Mouse (Mus musculus) lung, embryonic 16.5 days (tissue): ENCODE data around the gene Kirrel3. TPM values are rescaled to one million over a fixed set of nuclear protein-coding genes. Genes with fewer than 3 reads are reported as not detected.

Source experiments
- ATAC-seq: fragments of 200-750 bp; cut with Nextera tagmentation; 2 replicates; pipeline ENCODE4 v1.8.0; 2017; ENCODE audit warnings: low read depth, mild to moderate bottlenecking, moderate library complexity
- H3K27ac ChIP-seq: fragments of 300-500 bp; sonication (generic); 2 replicates; pipeline ENCODE4 v1.5.1; 2014; ENCODE audit warnings: mild to moderate bottlenecking, control low read depth, low read length
- H3K27me3 ChIP-seq: fragments of 300-500 bp; sonication (generic); 2 replicates; pipeline ENCODE4 v1.6.1; 2014; ENCODE audit warnings: low read depth, low read length, mixed read lengths; ENCODE audit not compliant: control insufficient read depth, insufficient read depth
- H3K36me3 ChIP-seq: fragments of 300-500 bp; sonication (generic); 2 replicates; pipeline ENCODE4 v1.6.1; 2014; ENCODE audit warnings: low read length; ENCODE audit not compliant: control insufficient read depth, insufficient read depth
- H3K4me1 ChIP-seq: fragments of 300-500 bp; sonication (generic); replicated peaks from 2 replicates; pipeline ENCODE4 v1.6.1; 2014; ENCODE audit warnings: low read length, mixed read lengths; ENCODE audit not compliant: control insufficient read depth, insufficient read depth
- H3K4me2 ChIP-seq: fragments of 300-500 bp; sonication (generic); 2 replicates; pipeline ENCODE4 v1.6.1; 2014; ENCODE audit warnings: low read depth, low read length, control low read depth
- H3K4me3 ChIP-seq: fragments of 300-500 bp; sonication (generic); 2 replicates; pipeline ENCODE4 v1.5.1; 2014; ENCODE audit warnings: mild to moderate bottlenecking, low read length, control low read depth
- H3K9ac ChIP-seq: fragments of 300-500 bp; sonication (generic); 2 replicates; pipeline ENCODE4 v1.6.1; 2014; ENCODE audit warnings: low read length, control low read depth
- H3K9me3 ChIP-seq: fragments of 300-500 bp; sonication (generic); 2 replicates; pipeline ENCODE4 v1.6.1; 2016; ENCODE audit warnings: low read length; ENCODE audit not compliant: control insufficient read depth
- WGBS: fragments of 180-500 bp; shearing (Covaris S2); extraction: QIAGEN DNeasy Blood & Tissue Kit; methylation state at CpG from one replicate; pipeline ENCODE4 v1.1.7; 2014; 5-methylcytosine and 5-hydroxymethylcytosine counted together
- polyA plus RNA-seq: library from polyadenylated mRNA; unstranded; fragments of >200 nt; fragmentation: Nextera tagmentation; extraction: Ambion mirVana; gene quantifications from 2 replicates; pipeline ENCODE4 v1.2.1, GENCODE M21; 2015

The Kirrel3 gene
- polyA plus RNA-seq, 1 experiment from 2014 or later, result 1.2 TPM

- Histone ChIP-seq H3K4me2 (no peak overlapping the region), H3K4me1 (no peaks in the 10 kb centered on the region), H3K36me3 (no peaks in the 10 kb centered on the region), H3K4me3 (no peak overlapping the region), H3K27me3 (no peaks in the 10 kb centered on the region), H3K9me3 (no peaks in the 10 kb centered on the region), H3K9ac (no peak overlapping the region), H3K27ac (no peak overlapping the region)
- ATAC-seq, result no peak
- 68% methylated on average over 6 of the region's 6 CpGs for WGBS
Observed at GRCm38 (mm10) chr9:34733579-34733978, 247.9 kb downstream of the Kirrel3 start.

- Histone ChIP-seq H3K4me3 (no peak overlapping the region), H3K4me2 (no peak overlapping the region), H3K9ac (no peak overlapping the region), H3K36me3 (no peaks in the 10 kb centered on the region), H3K27me3 (no peaks in the 10 kb centered on the region), H3K9me3 (no peaks in the 10 kb centered on the region), H3K4me1 (no peaks in the 10 kb centered on the region), H3K27ac (no peak overlapping the region)
- WGBS, result 81% methylated on average over 4 of the region's 4 CpGs
- ATAC-seq, result no peak
Observed at GRCm38 (mm10) chr9:34734991-34735390, 249.3 kb downstream of the Kirrel3 start.

- WGBS, result 58% methylated on average over 5 of the region's 5 CpGs
- Histone ChIP-seq H3K4me1 (no peaks in the 10 kb centered on the region), H3K9me3 (no peaks in the 10 kb centered on the region), H3K27ac (no peak overlapping the region), H3K9ac (no peak overlapping the region), H3K4me3 (no peak overlapping the region), H3K27me3 (no peaks in the 10 kb centered on the region), H3K4me2 (no peak overlapping the region), H3K36me3 (no peaks in the 10 kb centered on the region)
- no peak for ATAC-seq
Observed at GRCm38 (mm10) chr9:34739431-34739830, 253.7 kb downstream of the Kirrel3 start.

DNA sequence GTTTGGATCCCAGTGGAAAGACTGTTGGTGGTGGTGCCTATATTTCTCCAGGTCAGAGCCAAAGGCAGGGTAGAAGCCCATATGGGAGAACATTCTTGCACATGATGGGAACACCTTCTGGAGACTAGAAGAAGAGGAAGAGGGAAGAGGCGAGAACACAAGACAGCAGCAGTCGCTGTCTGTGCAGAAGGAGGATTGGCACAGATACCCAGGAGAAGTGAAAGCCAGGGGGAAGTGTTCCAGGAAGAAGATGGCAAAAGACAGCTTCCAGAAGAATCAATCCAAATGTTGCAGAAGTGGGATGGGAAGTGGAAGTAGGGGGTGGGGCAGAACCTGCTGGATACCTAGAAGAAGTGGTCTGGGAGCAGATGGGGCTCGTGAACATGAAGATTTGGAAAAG, 255.1 kb downstream of the Kirrel3 start:
- 83% methylated on average over 3 of the region's 3 CpGs for WGBS
- ATAC-seq, result no peak
- Histone ChIP-seq H3K4me3 (no peak overlapping the region), H3K27ac (no peak overlapping the region), H3K36me3 (no peaks in the 10 kb centered on the region), H3K9ac (no peak overlapping the region), H3K9me3 (no peaks in the 10 kb centered on the region), H3K27me3 (no peaks in the 10 kb centered on the region), H3K4me1 (no peaks in the 10 kb centered on the region), H3K4me2 (no peak overlapping the region)

DNA sequence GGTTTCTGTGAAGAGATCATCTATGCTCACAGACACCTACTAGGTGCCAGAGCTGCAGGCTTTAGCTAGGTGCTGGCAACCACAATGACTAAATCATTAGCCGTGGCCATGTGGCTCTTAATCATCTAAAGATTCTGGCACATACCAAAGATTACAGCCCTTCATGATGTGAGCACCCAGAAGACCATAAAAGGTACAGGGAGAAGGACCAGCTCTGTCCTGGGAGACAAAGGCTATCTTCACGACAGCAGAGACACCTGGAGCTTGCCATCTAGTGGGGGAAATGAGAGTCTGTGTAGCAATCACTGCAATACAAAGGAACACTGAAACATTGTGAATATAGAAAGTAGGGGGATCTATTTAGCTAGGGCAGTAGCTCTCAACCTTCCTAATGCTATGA, 262.3 kb downstream of the Kirrel3 start:
- Histone ChIP-seq H3K9ac (no peak overlapping the region), H3K36me3 (no peaks in the 10 kb centered on the region), H3K4me1 (no peaks in the 10 kb centered on the region; the same call in 1 of the 2 replicates), H3K9me3 (no peaks in the 10 kb centered on the region), H3K27me3 (no peaks in the 10 kb centered on the region), H3K27ac (no peak overlapping the region), H3K4me2 (no peak overlapping the region), H3K4me3 (no peak overlapping the region)
- WGBS, result 39% methylated on average over 2 of the region's 2 CpGs
- no peak for ATAC-seq

DNA sequence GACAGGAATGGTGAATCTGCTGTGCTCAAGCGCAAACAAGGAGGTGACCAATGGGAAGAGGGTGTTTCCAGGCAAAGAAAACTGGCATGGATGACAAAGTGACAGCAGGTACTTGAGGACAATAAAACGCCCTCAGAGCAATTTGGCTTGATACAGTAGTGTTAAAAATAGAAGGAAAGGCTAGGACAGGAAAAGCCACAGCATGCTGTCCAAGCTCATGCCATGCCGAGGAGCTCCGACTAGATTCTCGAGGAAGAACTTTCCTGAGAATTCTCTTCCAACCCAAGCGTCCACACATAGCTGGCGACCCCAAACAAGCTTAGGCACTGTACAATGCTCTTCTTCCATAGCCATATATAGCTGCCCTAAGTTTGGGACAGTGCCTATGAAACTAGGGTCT, 263.5 kb downstream of the Kirrel3 start:
- no peaks in the 10 kb centered on the region for H3K36me3 ChIP-seq
- no peak for ATAC-seq
- WGBS, result 88% methylated on average over 7 of the region's 7 CpGs
- H3K27ac ChIP-seq, result no peak overlapping the region
- no peaks in the 10 kb centered on the region; the same call in 1 of the 2 replicates for H3K4me1 ChIP-seq
- no peak overlapping the region for H3K4me2 ChIP-seq
- H3K9me3 ChIP-seq, result no peaks in the 10 kb centered on the region
- H3K4me3 ChIP-seq, result no peak overlapping the region
- no peak overlapping the region for H3K9ac ChIP-seq
- no peaks in the 10 kb centered on the region for H3K27me3 ChIP-seq

DNA sequence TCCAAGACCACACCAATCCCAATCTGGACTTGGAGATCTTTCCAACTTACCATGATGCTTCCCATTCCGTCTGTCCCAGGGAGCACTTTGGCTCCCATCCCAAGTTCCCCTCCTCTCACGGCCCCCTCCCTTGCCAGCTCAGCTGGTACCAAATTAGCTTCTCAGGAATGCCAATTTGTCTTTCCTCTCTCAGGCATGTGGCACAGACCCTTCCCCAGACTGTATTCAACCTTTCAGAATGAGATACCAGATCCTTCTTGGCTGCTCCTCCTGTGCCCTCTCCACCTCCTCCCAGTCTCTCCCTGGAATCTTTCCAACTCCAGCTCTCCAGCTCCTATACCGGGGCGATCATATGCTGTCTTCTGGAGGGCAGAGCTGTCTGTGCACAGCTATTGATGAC, 264.2 kb downstream of the Kirrel3 start:
- no peak overlapping the region for H3K4me2 ChIP-seq
- no peaks in the 10 kb centered on the region for H3K9me3 ChIP-seq
- H3K9ac ChIP-seq, result no peak overlapping the region
- no peak overlapping the region for H3K4me3 ChIP-seq
- no peaks in the 10 kb centered on the region; the same call in 1 of the 2 replicates for H3K4me1 ChIP-seq
- 32% methylated on average over 4 of the region's 4 CpGs for WGBS
- H3K27ac ChIP-seq, result no peak overlapping the region
- no peaks in the 10 kb centered on the region for H3K27me3 ChIP-seq
- no peak for ATAC-seq
- no peaks in the 10 kb centered on the region for H3K36me3 ChIP-seq

- no peak overlapping the region for H3K4me2 ChIP-seq
- ATAC-seq, result peak; percentile 45; the same call in 1 of the 2 replicates
- no peaks in the 10 kb centered on the region; the same call in 1 of the 2 replicates for H3K4me1 ChIP-seq
- H3K27me3 ChIP-seq, result no peaks in the 10 kb centered on the region
- H3K27ac ChIP-seq, result no peak overlapping the region
- no peaks in the 10 kb centered on the region for H3K9me3 ChIP-seq
- no peak overlapping the region for H3K4me3 ChIP-seq
- H3K9ac ChIP-seq, result no peak overlapping the region
- WGBS, result 31% methylated on average over 2 of the region's 2 CpGs
- H3K36me3 ChIP-seq, result no peaks in the 10 kb centered on the region
Observed at GRCm38 (mm10) chr9:34750887-34751286, 265.2 kb downstream of the Kirrel3 start.

GRCm38 (mm10) chr9:34752076-34752800, 266.5 kb downstream of the Kirrel3 start:
- 63% methylated on average over 5 of the region's 5 CpGs for WGBS
- H3K4me2 ChIP-seq, result no peak overlapping the region
- ATAC-seq, result no peak

More at GRCm38 (mm10) chr9:34752076-34752800, 266.5 kb downstream of the Kirrel3 start:
- Histone ChIP-seq H3K4me1 (no peaks in the 10 kb centered on the region; the same call in 1 of the 2 replicates), H3K27me3 (no peaks in the 10 kb centered on the region), H3K4me3 (no peak overlapping the region), H3K9ac (no peak overlapping the region), H3K9me3 (no peaks in the 10 kb centered on the region), H3K27ac (no peak overlapping the region), H3K36me3 (no peaks in the 10 kb centered on the region)
